Mouse (Mus musculus) heart, adult 8-10 months (tissue): ENCODE measurements around the gene Tnnt2. TPM values are rescaled to one million over a fixed set of nuclear protein-coding genes. Genes with fewer than 3 reads are reported as not detected.

ENCODE experiments used
- DNase-seq: peaks from one replicate; pipeline ENCODE4 v3.0.0; 2022; ENCODE audit warnings: low spot score
- total RNA-seq, 4 experiments: library from RNA; stranded (reverse); gene quantifications; 2 replicates each; pipeline ENCODE4 v1.2.4; 2022

Tnnt2 gene
- total RNA-seq, 4 experiments from 2014 or later, result 8,821 to 11,650 (median 10,060) TPM

DNA sequence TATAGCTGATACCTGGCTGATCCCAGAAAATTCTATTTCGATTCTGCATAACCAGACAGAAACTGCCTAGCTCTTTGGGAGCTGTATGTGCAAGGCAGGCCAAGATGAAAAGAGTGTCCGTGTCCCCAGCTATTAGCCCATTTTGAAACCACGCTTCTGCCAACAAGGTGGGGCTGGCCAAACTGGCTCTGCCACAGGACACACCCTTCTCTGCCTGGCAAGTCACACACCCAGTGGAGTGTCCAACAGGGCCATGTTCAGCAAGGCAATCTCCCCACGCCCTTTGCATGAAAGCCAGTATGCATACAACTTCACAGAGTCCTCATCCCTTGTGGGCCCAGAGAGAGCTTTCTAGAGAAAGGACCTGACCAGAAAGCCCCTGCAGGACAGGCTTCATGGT, 59.2 kb downstream of the Tnnt2 start:
- DNase-seq, result no peak

DNA sequence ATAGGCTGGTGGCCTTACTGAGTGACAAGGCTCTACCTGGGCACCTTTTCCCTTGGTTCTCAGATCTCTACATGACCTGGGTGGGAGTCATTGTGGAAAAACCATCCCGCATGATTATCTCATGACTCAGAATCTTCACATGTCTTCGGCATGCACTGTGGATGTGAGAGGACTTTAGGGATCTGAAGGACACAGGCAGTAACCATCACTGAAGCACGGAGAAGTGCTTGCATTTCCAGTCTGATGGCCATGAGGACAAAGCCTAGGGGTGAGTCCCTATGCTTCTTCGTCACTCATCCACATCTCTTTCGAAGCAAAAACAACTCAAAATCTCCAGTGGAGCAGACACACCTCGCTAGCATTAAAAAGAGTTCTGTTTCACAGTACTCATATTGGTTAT, 63.1 kb downstream of the Tnnt2 start:
- no peak for DNase-seq

DNA sequence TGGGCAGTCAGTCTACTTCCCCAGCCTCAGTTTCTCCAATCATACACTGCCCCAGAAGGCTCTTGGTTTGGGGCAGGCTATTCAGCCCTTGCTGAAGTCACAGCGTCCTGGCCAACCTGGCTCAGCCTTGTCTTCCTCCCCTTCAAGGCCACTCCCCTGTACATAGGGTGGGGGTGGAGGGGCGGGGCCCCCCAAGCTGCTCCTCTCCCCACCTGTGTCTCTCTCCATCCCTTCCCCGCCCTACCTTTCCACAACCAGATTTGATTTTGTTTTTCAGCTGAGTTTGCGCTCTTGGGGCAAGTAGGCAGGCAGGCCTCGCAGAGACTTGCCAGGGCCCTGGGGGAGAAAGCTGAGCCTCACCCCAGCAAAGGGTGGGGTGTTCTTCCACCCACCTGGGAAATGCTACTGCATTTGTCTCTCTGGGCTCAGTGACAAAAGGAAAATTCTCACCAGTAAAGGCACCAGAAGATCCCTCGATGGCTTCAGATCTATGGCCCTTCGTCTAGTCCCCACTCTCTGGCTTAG, 63.9 kb downstream of the Tnnt2 start:
- DNase-seq, result no peak

Other genes with a start within 250 kb of the Tnnt2 start
- gene Nav1, start 229.1 kb upstream of the Tnnt2 start, total RNA-seq, result 10 to 100 TPM; 14.8 to 19.1 (median 15.9) TPM
- gene Csrp1, start 116.3 kb upstream of the Tnnt2 start, total RNA-seq, result 10 to 100 TPM; 36.0 to 45.8 (median 40.9) TPM
- gene Phlda3, start 70.2 kb upstream of the Tnnt2 start, total RNA-seq, result 10 to 100 TPM in 1 of 4 experiments, 1 to 10 TPM in 3; 7.2 to 12.7 (median 8.4) TPM
- 1 to 10 TPM in 2 of 4 experiments, under 1 TPM in 2; 0.44 to 2.4 (median 1.1) TPM for gene Tnni1, start 56.9 kb upstream of the Tnnt2 start, total RNA-seq
- gene Lad1, start 17.8 kb upstream of the Tnnt2 start, total RNA-seq, result 1 to 10 TPM; 5.0 to 8.6 (median 5.5) TPM
- not detected for gene Pkp1, start 82.9 kb downstream of the Tnnt2 start, total RNA-seq
- gene Igfn1, start 170.0 kb downstream of the Tnnt2 start, total RNA-seq, result under 1 TPM; 0.05 to 0.16 (median 0.10) TPM
- gene Tmem9, start 171.8 kb downstream of the Tnnt2 start, total RNA-seq, result 10 to 100 TPM; 12.6 to 21.0 (median 17.3) TPM
- gene Ascl5, start 214.4 kb downstream of the Tnnt2 start, total RNA-seq, result not detected
- 10 to 100 TPM; 15.3 to 19.4 (median 18.4) TPM for gene Cacna1s, start 216.4 kb downstream of the Tnnt2 start, total RNA-seq